Comparison of ENCODE assay signal across 20 mouse cellular contexts in genomic region chr10:77147545-77147944, GRCm38 (mm10). TPM values are rescaled to one million over a fixed set of nuclear protein-coding genes. Genes with fewer than 3 reads are reported as not detected.
DNase-seq lines count a peak whose midpoint lies in the region; ATAC-seq and TF ChIP-seq lines count a peak whose summit lies in the region.
"Had no signal": no experiment of that assay in that cellular context is flagged by ENCODE, and none has a peak within 500 bp of the region (broad histone marks: within the 10 kb centered on the region; RNA-seq: fewer than 3 reads in every experiment).

No protein-coding gene starts in this region.

- H3K79me2 ChIP-seq in liver, adult 2 months (ENCODE audit: control insufficient read depth, insufficient read depth, low read length): no peaks in the 10 kb centered on the region
- peaks cover 93% of the 10 kb centered on the region for H3K79me2 ChIP-seq in myocyte (ENCODE audit: control insufficient read depth, insufficient read depth)

- no peak for DNase-seq in kidney, adult 2 months
- DNase-seq in kidney, postnatal 10 days: no peak
- DNase-seq in liver, adult 2 months (ENCODE audit: extremely low read depth, low read depth, low spot score): no peak
- DNase-seq in embryonic facial prominence, embryonic 14.5 days (ENCODE audit: low spot score): peak; percentile 37
- DNase-seq in cerebellum, adult 2 months: no peak
- DNase-seq: cerebellum, adult 11-12 months; layer of hippocampus, postnatal 36 days; liver, postnatal 0 days; thymus, adult 2 months; thymus, postnatal 4 days had no signal

- H3K36me3 ChIP-seq in kidney, adult 2 months (ENCODE audit: control insufficient read depth, insufficient read depth, low read length): no peaks in the 10 kb centered on the region
- no peaks in the 10 kb centered on the region for H3K36me3 ChIP-seq in liver, adult 2 months (ENCODE audit: control insufficient read depth, insufficient read depth, low read length)
- H3K36me3 ChIP-seq in liver, embryonic 12.5 days: no peaks in the 10 kb centered on the region
- H3K36me3 ChIP-seq in embryonic facial prominence, embryonic 14.5 days (ENCODE audit: control insufficient read depth, insufficient read depth, low read length): no peaks in the 10 kb centered on the region
- H3K36me3 ChIP-seq in myocyte (ENCODE audit: control insufficient read depth, insufficient read depth): peaks cover 5% of the 10 kb centered on the region
- H3K36me3 ChIP-seq: midbrain, embryonic 13.5 days had no signal

- H3K4me3 ChIP-seq in kidney, adult 2 months (ENCODE audit: insufficient read depth, low read depth, low read length): no peak overlapping the region
- no peak overlapping the region for H3K4me3 ChIP-seq in liver, adult 2 months (ENCODE audit: insufficient read depth, low read depth, low read length)
- H3K4me3 ChIP-seq in liver, embryonic 12.5 days: no peak overlapping the region
- H3K4me3 ChIP-seq in embryonic facial prominence, embryonic 14.5 days (ENCODE audit: low read depth, low read length): no peak overlapping the region
- no peak overlapping the region for H3K4me3 ChIP-seq in myocyte
- H3K4me3 ChIP-seq in cerebellum, adult 2 months (replicated peaks; ENCODE audit: insufficient read depth, low read depth, low read length): no peak overlapping the region
- H3K4me3 ChIP-seq: midbrain, embryonic 13.5 days had no signal

- H3K27me3 ChIP-seq in kidney, adult 2 months (replicated peaks; ENCODE audit: control insufficient read depth, insufficient read depth, low read length): no peaks in the 10 kb centered on the region
- no peaks in the 10 kb centered on the region for H3K27me3 ChIP-seq in liver, adult 2 months (ENCODE audit: control insufficient read depth, insufficient read depth, low read length)
- peaks cover 9% of the 10 kb centered on the region; the same call in 1 of the 2 replicates for H3K27me3 ChIP-seq in liver, embryonic 12.5 days (replicated peaks)
- H3K27me3 ChIP-seq in embryonic facial prominence, embryonic 14.5 days (replicated peaks; ENCODE audit: control insufficient read depth, insufficient read depth, low read length): no peaks in the 10 kb centered on the region
- H3K27me3 ChIP-seq in myocyte (ENCODE audit: control insufficient read depth, insufficient read depth, insufficient read length): no peaks in the 10 kb centered on the region
- no peaks in the 10 kb centered on the region for H3K27me3 ChIP-seq in cerebellum, adult 2 months (ENCODE audit: control insufficient read depth, insufficient read depth, low read length)
- H3K27me3 ChIP-seq: midbrain, embryonic 13.5 days had no signal

- TF ChIP-seq POLR2A in kidney, adult 2 months (IDR thresholded peaks at IDR 0.05; ENCODE audit: low read depth, low read length): no peak
- no peak for TF ChIP-seq POLR2A in liver, adult 2 months (IDR thresholded peaks at IDR 0.05; ENCODE audit: extremely low read depth, insufficient read depth, low read length)
- TF ChIP-seq POLR2A in myocyte (IDR thresholded peaks at IDR 0.05; ENCODE audit: insufficient read length, low read depth): no peak
- no peak for TF ChIP-seq POLR2A in cerebellum, adult 2 months (IDR thresholded peaks at IDR 0.05; ENCODE audit: borderline replicate concordance, insufficient read depth, low read length)

- TF ChIP-seq CTCF in kidney, adult 2 months (conservative IDR thresholded peaks at IDR 0.05; ENCODE audit: insufficient read depth, insufficient read length, low read depth, low read length): no peak
- no peak for TF ChIP-seq CTCF in liver, adult 2 months (IDR thresholded peaks at IDR 0.05; ENCODE audit: low read depth, low read length)
- no peak for TF ChIP-seq CTCF in cerebellum, adult 2 months (IDR thresholded peaks at IDR 0.05; ENCODE audit: borderline replicate concordance, insufficient read depth, low read depth, low read length)

- H3ac ChIP-seq in myocyte (ENCODE audit: control insufficient read depth, insufficient read length): no peak overlapping the region

- H3K9me3 ChIP-seq in liver, embryonic 12.5 days (replicated peaks): no peaks in the 10 kb centered on the region
- H3K9me3 ChIP-seq in embryonic facial prominence, embryonic 14.5 days (ENCODE audit: control insufficient read depth, low read length): no peaks in the 10 kb centered on the region
- H3K9me3 ChIP-seq: midbrain, embryonic 13.5 days had no signal

- 81% methylated on average over 10 of the region's 10 CpGs for WGBS in kidney, adult 2 months
- 90% methylated on average over 10 of the region's 10 CpGs for WGBS in liver, adult 2 months
- 80% methylated on average over 10 of the region's 10 CpGs for WGBS in liver, embryonic 12.5 days (ENCODE audit: insufficient replicate concordance)
- WGBS in embryonic facial prominence, embryonic 14.5 days: 78% methylated on average over 10 of the region's 10 CpGs
- WGBS in cerebellum, adult 2 months: 90% methylated on average over 10 of the region's 10 CpGs

- H3K4me1 ChIP-seq in kidney, adult 2 months (ENCODE audit: control insufficient read depth, insufficient read depth, low read length): peaks cover 66% of the 10 kb centered on the region
- peaks cover 22% of the 10 kb centered on the region for H3K4me1 ChIP-seq in liver, adult 2 months (ENCODE audit: control insufficient read depth, insufficient read depth, low read length)
- H3K4me1 ChIP-seq in liver, embryonic 12.5 days: peaks cover 67% of the 10 kb centered on the region
- H3K4me1 ChIP-seq in embryonic facial prominence, embryonic 14.5 days (ENCODE audit: control insufficient read depth, insufficient read depth, low read length): peaks cover 25% of the 10 kb centered on the region
- no peaks in the 10 kb centered on the region for H3K4me1 ChIP-seq in cerebellum, adult 2 months (ENCODE audit: control insufficient read depth, insufficient read depth, low read length)

- H3K27ac ChIP-seq in kidney, adult 2 months (ENCODE audit: insufficient read depth, low read depth, low read length): peak overlapping the region; percentile 67
- peak overlapping the region; percentile 47 for H3K27ac ChIP-seq in liver, adult 2 months (replicated peaks; ENCODE audit: insufficient read depth, low read depth, low read length)
- no peak overlapping the region for H3K27ac ChIP-seq in liver, embryonic 12.5 days
- H3K27ac ChIP-seq in embryonic facial prominence, embryonic 14.5 days (replicated peaks; ENCODE audit: low read depth, low read length): no peak overlapping the region
- no peak overlapping the region for H3K27ac ChIP-seq in cerebellum, adult 2 months (ENCODE audit: insufficient read depth, low read length)
- H3K27ac ChIP-seq: hindbrain, embryonic 14.5 days; midbrain, embryonic 13.5 days had no signal

- no peak overlapping the region for H3K9ac ChIP-seq in liver, adult 2 months (ENCODE audit: low read depth, low read length)
- no peak overlapping the region for H3K9ac ChIP-seq in liver, embryonic 12.5 days
- no peak overlapping the region for H3K9ac ChIP-seq in embryonic facial prominence, embryonic 14.5 days (ENCODE audit: low read depth, low read length)
- H3K9ac ChIP-seq: hindbrain, embryonic 14.5 days; liver, postnatal 0 days; midbrain, embryonic 13.5 days had no signal

- no peak overlapping the region for H3K4me2 ChIP-seq in liver, embryonic 12.5 days
- H3K4me2 ChIP-seq in embryonic facial prominence, embryonic 14.5 days (ENCODE audit: low read depth, low read length): no peak overlapping the region
- no peak overlapping the region for H3K4me2 ChIP-seq in myocyte (ENCODE audit: low read depth)
- H3K4me2 ChIP-seq: heart, embryonic 11.5 days; hindbrain, embryonic 14.5 days; liver, embryonic 11.5 days; midbrain, embryonic 13.5 days had no signal

- no peak for ATAC-seq in liver, embryonic 12.5 days
- no peak for ATAC-seq in embryonic facial prominence, embryonic 14.5 days (ENCODE audit: low read depth)
- ATAC-seq: CD4-positive, CD25-positive, alpha-beta regulatory T cell, adult 4 months; forebrain, embryonic 14.5 days; intestine, postnatal 0 days; midbrain, embryonic 13.5 days had no signal

TF ChIP-seq in myocyte, 11 proteins besides CTCF, POLR2A, EP300 and RAD21:
- TF ChIP-seq USF1 (IDR thresholded peaks at IDR 0.05; ENCODE audit: low read depth) (no peak), MYOD1 (IDR thresholded peaks at IDR 0.05; ENCODE audit: control insufficient read depth in 1 of 3, insufficient read length in 2 of 3, low read depth in 2 of 3) (peak in 2 of 3 experiments; percentile 74 to 77), MYOG (IDR thresholded peaks at IDR 0.05; ENCODE audit: control insufficient read depth in 1 of 3, insufficient read depth in 1 of 3, insufficient read length in 2 of 3, low read depth in 2 of 3) (peak in 1 of 3 experiments; percentile 54), TCF12 (IDR thresholded peaks at IDR 0.05; ENCODE audit: insufficient read depth, poor library complexity, severe bottlenecking) (peak; percentile 16)
TF ChIP-seq in myocyte: peak in this region for 3.

RNA-seq across cellular contexts. Expression of gene Col18a1, which starts 18.8 kb away (rescaled TPM):
- 114 and 138 TPM in 2 replicates for polyA plus RNA-seq in kidney, adult 2 months (2012; rRNA removed)
- total RNA-seq in liver, adult 2 months (2014; rRNA removed): 260 and 348 TPM in 2 replicates
- 452 and 472 TPM in 2 replicates for polyA plus RNA-seq in liver, adult 2 months (2012; rRNA removed)
- polyA plus RNA-seq in liver, embryonic 12.5 days (2016; fragmentation: Nextera tagmentation; extraction: Ambion mirVana): 38.3 and 42.4 TPM in 2 replicates
- 77.8 and 94.5 TPM in 2 replicates for polyA plus RNA-seq in embryonic facial prominence, embryonic 14.5 days (2014; fragmentation: Nextera tagmentation; extraction: Ambion mirVana)
- polyA plus RNA-seq in myocyte (2012; fragmentation: generic; extraction: Trizol): 402 TPM
- 45.7 and 52.8 TPM in 2 replicates for polyA plus RNA-seq in cerebellum, adult 2 months (2012; rRNA removed)
- total RNA-seq: megakaryocyte-erythroid progenitor cell, adult 5-6 weeks had no signal

Comparison
In these comparisons a context has a peak if more than half of its experiments do, and no peak if none do; other contexts are left out.
1. H3K27ac ChIP-seq: peak in kidney, adult 2 months (single experiment) and liver, adult 2 months (single experiment); none in liver, embryonic 12.5 days (single experiment), embryonic facial prominence, embryonic 14.5 days (single experiment) and cerebellum, adult 2 months (single experiment).